Mouse (Mus musculus) large intestine, adult 2 months (tissue): Measurements from ENCODE around the gene Atp6ap2. TPM values are rescaled to one million over a fixed set of nuclear protein-coding genes. Genes with fewer than 3 reads are reported as not detected.

Source experiments
- polyA plus RNA-seq: library from polyadenylated mRNA; depleted of rRNA; stranded (reverse); fragments of >200 nt; gene quantifications from 2 replicates; pipeline ENCODE4 v1.2.3, GENCODE M21; 2012; rRNA removed

The Atp6ap2 gene
- polyA plus RNA-seq, 1 experiment: 32.3 TPM

Other genes starting within 250 kb of the Atp6ap2 start
- gene 1810030O07Rik, start 85.9 kb downstream of the Atp6ap2 start, polyA plus RNA-seq: 13.8 and 14.1 TPM in 2 replicates
- gene Med14, start 174.3 kb downstream of the Atp6ap2 start, polyA plus RNA-seq: 8.2 and 15.2 TPM in 2 replicates